Mouse (Mus musculus): ENCODE results near the gene Itgal. TPM values are rescaled to one million over a fixed set of nuclear protein-coding genes. Genes with fewer than 3 reads are reported as not detected.

Gene Itgal
- total and polyA plus RNA-seq, 3 experiments, result 0.92 to 9.7 TPM; not detected in 1

- Histone ChIP-seq H3K4me3 (ENCODE audit: control insufficient read depth in 1 of 2, insufficient read depth in 1 of 2, low read depth in 2 of 2, low read length in 2 of 2) (no peak overlapping the region), H3K36me3 (ENCODE audit: control insufficient read depth in 1 of 2, insufficient read depth in 2 of 2, low read length in 2 of 2) (peaks cover 0 to 3% of the 10 kb centered on the region in 2 experiments; a peak in 2 of 4 replicates), H3K27me3 (ENCODE audit: control insufficient read depth in 1 of 2, insufficient read depth in 2 of 2, low read length in 2 of 2) (no peaks in the 10 kb centered on the region; a peak in 1 of 4 replicates), H3K27ac (ENCODE audit: control insufficient read depth, low read depth, low read length) (no peak overlapping the region), H3K9me3 (replicated peaks; ENCODE audit: insufficient read depth, low read length) (no peaks in the 10 kb centered on the region), H3K79me2 (ENCODE audit: control insufficient read depth, insufficient read depth, low read length, poor library complexity) (no peaks in the 10 kb centered on the region), H3K4me1 (ENCODE audit: control insufficient read depth in 1 of 2, insufficient read depth in 2 of 2, low read length in 2 of 2) (peaks cover 5 to 7% of the 10 kb centered on the region in 2 experiments; a peak in 3 of 4 replicates), H3K9ac (ENCODE audit: control insufficient read depth, low read depth, low read length, poor library complexity, severe bottlenecking) (no peak overlapping the region)
- DNase-seq (ENCODE audit: low read depth, low spot score), result no peak
- TF ChIP-seq BHLHE40 (IDR thresholded peaks at IDR 0.05; ENCODE audit: borderline replicate concordance, low read depth, low read length) (no peak), UBTF (IDR thresholded peaks at IDR 0.05; ENCODE audit: borderline replicate concordance, insufficient read depth, low read depth, low read length) (no peak), EP300 (IDR thresholded peaks at IDR 0.05; ENCODE audit: low read depth in 1 of 2, low read length in 2 of 2) (peak; percentile 53 to 60), USF2 (IDR thresholded peaks at IDR 0.05; ENCODE audit: borderline replicate concordance in 1 of 2, insufficient read depth in 1 of 2, low read depth in 1 of 2, low read length in 2 of 2) (no peak), RAD21 (IDR thresholded peaks at IDR 0.05; ENCODE audit: low read depth, low read length) (no peak), E2F4 (IDR thresholded peaks at IDR 0.05; ENCODE audit: borderline replicate concordance, low read depth, low read length) (no peak), CHD1 (IDR thresholded peaks at IDR 0.05; ENCODE audit: low read depth, low read length) (no peak), USF1 (IDR thresholded peaks at IDR 0.05; ENCODE audit: low read depth, low read length) (no peak), JUND (IDR thresholded peaks at IDR 0.05; ENCODE audit: low read depth, low read length) (no peak), GATA1 (IDR thresholded peaks at IDR 0.05; ENCODE audit: low read depth, low read length) (no peak), ZKSCAN1 (IDR thresholded peaks at IDR 0.05; ENCODE audit: low read depth, low read length) (no peak), NRF1 (IDR thresholded peaks at IDR 0.05; ENCODE audit: insufficient read depth, low read depth, low read length, poor library complexity, severe bottlenecking) (no peak), TBP (IDR thresholded peaks at IDR 0.05; ENCODE audit: low read depth, low read length) (no peak), MYC (IDR thresholded peaks at IDR 0.05; ENCODE audit: low read depth, low read length) (no peak; the same call in 1 of the 2 replicates), MXI1 (IDR thresholded peaks at IDR 0.05; ENCODE audit: low read depth, low read length) (peak; percentile 52; the same call in 1 of the 2 replicates), TAL1 (IDR thresholded peaks at IDR 0.05; ENCODE audit: low read length) (no peak), GABPA (IDR thresholded peaks at IDR 0.05; ENCODE audit: low read depth, low read length) (no peak), ETS1 (IDR thresholded peaks at IDR 0.05; ENCODE audit: low read depth, low read length) (peak; percentile 51; the same call in 1 of the 2 replicates), ZC3H11A (IDR thresholded peaks at IDR 0.05; ENCODE audit: low read depth, low read length) (no peak), ZNF384 (IDR thresholded peaks at IDR 0.05; ENCODE audit: low read depth, low read length) (no peak), NELFE (IDR thresholded peaks at IDR 0.05; ENCODE audit: low read depth, low read length) (0 out of 2 replicates have a peak, but pooled peaks have one; percentile 22), SMC3 (IDR thresholded peaks at IDR 0.05; ENCODE audit: low read depth, low read length) (no peak), MYB (IDR thresholded peaks at IDR 0.05; ENCODE audit: low read depth, low read length) (no peak), POLR2A (IDR thresholded peaks at IDR 0.05; ENCODE audit: control insufficient read depth in 1 of 2, insufficient read depth in 1 of 2, low read depth in 1 of 2, low read length in 2 of 2, poor library complexity in 1 of 2) (no peak), ELF1 (IDR thresholded peaks at IDR 0.05; ENCODE audit: low read depth, low read length) (no peak), MAZ (IDR thresholded peaks at IDR 0.05; ENCODE audit: low read depth, low read length) (no peak), POLR2AphosphoS2 (IDR thresholded peaks at IDR 0.05; ENCODE audit: low read length) (no peak), MAFK (IDR thresholded peaks at IDR 0.05; ENCODE audit: borderline replicate concordance, low read depth, low read length) (0 out of 2 replicates have a peak, but pooled peaks have one; percentile 54), CHD2 (IDR thresholded peaks at IDR 0.05; ENCODE audit: low read length) (no peak), CTCF (IDR thresholded peaks at IDR 0.05 in 2 of 3, conservative IDR thresholded peaks at IDR 0.05 in 1 of 3; ENCODE audit: control insufficient read depth in 1 of 3, insufficient read depth in 1 of 3, low read depth in 2 of 3, low read length in 3 of 3, poor library complexity in 1 of 3, severe bottlenecking in 1 of 3) (no peak), MEF2A (IDR thresholded peaks at IDR 0.05; ENCODE audit: extremely low read depth, insufficient replicate concordance, low read depth, low read length, poor library complexity, severe bottlenecking) (no peak), KAT2A (conservative IDR thresholded peaks at IDR 0.05; ENCODE audit: low read depth, low read length) (no peak), HCFC1 (IDR thresholded peaks at IDR 0.05; ENCODE audit: low read depth, low read length) (no peak), RCOR1 (IDR thresholded peaks at IDR 0.05; ENCODE audit: low read depth, low read length) (peak; percentile 72; the same call in 1 of the 2 replicates), POLR2AphosphoS5 (IDR thresholded peaks at IDR 0.05; ENCODE audit: borderline replicate concordance, low read depth, low read length) (no peak), ZMIZ1 (IDR thresholded peaks at IDR 0.05; ENCODE audit: low read depth, low read length) (no peak)
Measured at GRCm38 (mm10) chr7:127351230-127352004, 55.4 kb downstream of the Itgal start.

Data from MEL (cell line).